Mouse (Mus musculus) lung, adult 2 months (tissue): ENCODE data around the gene Rhot2.

ENCODE experiments used
- CTCF ChIP-seq: fragments of 200-500 bp; IDR thresholded peaks from 2 replicates; pipeline ENCODE4 v1.5.1; 2011; ENCODE audit warnings: mild to moderate bottlenecking, low read length, control low read depth; ENCODE audit not compliant: insufficient read depth
- POLR2A ChIP-seq: fragments of 200-500 bp; IDR thresholded peaks from 2 replicates; pipeline ENCODE4 v1.6.1; 2011; ENCODE audit warnings: low read depth, mild to moderate bottlenecking, control low read depth, low read length, borderline replicate concordance; ENCODE audit errors: extremely low read depth

- TF ChIP-seq POLR2A: no peak
- no peak for TF ChIP-seq CTCF
Measured at GRCm38 (mm10) chr17:25808789-25809605, 35.7 kb downstream of the Rhot2 start, which contains the start of gene Fbxl16.
